ENCODE assay signal across 25 mouse cellular contexts in the genomic region with DNA sequence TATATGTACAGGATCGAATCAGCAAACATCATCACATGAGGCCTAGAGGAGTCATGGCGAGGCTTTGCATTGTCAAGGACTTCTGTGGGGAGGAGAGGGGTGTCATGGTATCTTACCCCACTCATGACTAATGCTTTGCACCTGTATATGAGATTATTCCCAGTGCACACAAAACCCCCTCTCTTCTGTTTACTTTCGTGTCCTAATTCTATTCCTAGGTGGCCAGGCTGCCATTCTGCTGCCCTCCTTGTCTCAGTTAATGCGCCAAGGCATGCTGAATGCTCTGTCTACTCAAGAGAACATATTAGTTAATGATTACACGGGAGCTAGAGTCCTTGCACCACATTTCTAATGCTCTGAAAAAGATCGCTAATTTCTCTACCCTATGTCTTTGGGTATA.
A peak's percentile ranks its signal among the peaks of the same experiment; 100 is the strongest.
DNase-seq lines count a peak whose midpoint lies in the region; ATAC-seq and TF ChIP-seq lines count a peak whose summit lies in the region.
"Had no signal": no experiment of that assay in that cellular context is flagged by ENCODE, and none has a peak within 500 bp of the region (broad histone marks: within the 10 kb centered on the region; RNA-seq: fewer than 3 reads in every experiment).

No protein-coding gene starts in this region.

- H3K27ac ChIP-seq in lung, embryonic 15.5 days, result peak overlapping the region; percentile 75
- peak overlapping the region; percentile 32; the same call in 1 of the 2 replicates for H3K27ac ChIP-seq in intestine, embryonic 15.5 days
- H3K27ac ChIP-seq in kidney, embryonic 15.5 days, result peak overlapping the region; percentile 56; the same call in 1 of the 2 replicates
- H3K27ac ChIP-seq in stomach, embryonic 14.5 days (ENCODE audit: low read length), result peak overlapping the region; percentile 30; the same call in 1 of the 2 replicates
- H3K27ac ChIP-seq: embryonic facial prominence, embryonic 13.5 days; gastrocnemius, adult 2 months; heart, embryonic 15.5 days; hindbrain, embryonic 14.5 days; limb, embryonic 15.5 days; liver, embryonic 14.5 days; midbrain, embryonic 10.5 days; neural tube, embryonic 15.5 days had no signal

- TF ChIP-seq CTCF in lung, adult 2 months (IDR thresholded peaks at IDR 0.05; ENCODE audit: insufficient read depth, low read length), result no peak

- intact Hi-C loops in left cerebral cortex, postnatal 4 days (cut with DNase I), result no loop called here

- no peaks in the 10 kb centered on the region for H3K9me3 ChIP-seq in lung, embryonic 15.5 days
- H3K9me3 ChIP-seq in intestine, embryonic 15.5 days, result no peaks in the 10 kb centered on the region
- no peaks in the 10 kb centered on the region for H3K9me3 ChIP-seq in kidney, embryonic 15.5 days (replicated peaks)
- H3K9me3 ChIP-seq in stomach, embryonic 14.5 days (ENCODE audit: control insufficient read depth, low read depth, low read length), result no peaks in the 10 kb centered on the region
- H3K9me3 ChIP-seq: embryonic facial prominence, embryonic 13.5 days; heart, embryonic 15.5 days; limb, embryonic 15.5 days; midbrain, embryonic 10.5 days; neural tube, embryonic 15.5 days had no signal

- no peak overlapping the region for H3K4me3 ChIP-seq in lung, embryonic 15.5 days
- H3K4me3 ChIP-seq in lung, adult 2 months (replicated peaks; ENCODE audit: extremely low read depth, low read depth, low read length), result no peak overlapping the region
- no peak overlapping the region for H3K4me3 ChIP-seq in intestine, embryonic 15.5 days (replicated peaks)
- no peak overlapping the region for H3K4me3 ChIP-seq in kidney, embryonic 15.5 days (replicated peaks)
- H3K4me3 ChIP-seq in stomach, embryonic 14.5 days (ENCODE audit: low read depth, low read length), result no peak overlapping the region
- H3K4me3 ChIP-seq: embryonic facial prominence, embryonic 13.5 days; erythroblast, embryonic 14.5 days; gastrocnemius, adult 2 months; heart, embryonic 15.5 days; limb, embryonic 15.5 days; midbrain, embryonic 10.5 days; neural tube, embryonic 15.5 days had no signal

- no peak overlapping the region for H3K9ac ChIP-seq in lung, embryonic 15.5 days
- H3K9ac ChIP-seq in intestine, embryonic 15.5 days, result no peak overlapping the region
- no peak overlapping the region for H3K9ac ChIP-seq in kidney, embryonic 15.5 days
- H3K9ac ChIP-seq in stomach, embryonic 14.5 days (replicated peaks; ENCODE audit: low read depth, low read length), result no peak overlapping the region
- H3K9ac ChIP-seq: embryonic facial prominence, embryonic 13.5 days; heart, embryonic 15.5 days; hindbrain, embryonic 14.5 days; limb, embryonic 15.5 days; liver, embryonic 14.5 days; neural tube, embryonic 15.5 days had no signal

- H3K4me1 ChIP-seq in lung, embryonic 15.5 days, result peaks cover 16% of the 10 kb centered on the region
- H3K4me1 ChIP-seq in lung, adult 2 months (ENCODE audit: control insufficient read depth, insufficient read depth, low read length), result peaks cover 1% of the 10 kb centered on the region
- no peaks in the 10 kb centered on the region for H3K4me1 ChIP-seq in intestine, embryonic 15.5 days (replicated peaks)
- H3K4me1 ChIP-seq in kidney, embryonic 15.5 days, result peaks cover 24% of the 10 kb centered on the region
- peaks cover 8% of the 10 kb centered on the region; the same call in 1 of the 2 replicates for H3K4me1 ChIP-seq in stomach, embryonic 14.5 days (ENCODE audit: control insufficient read depth, insufficient read depth, low read length)
- H3K4me1 ChIP-seq: embryonic facial prominence, embryonic 13.5 days; heart, embryonic 15.5 days; neural tube, embryonic 15.5 days had no signal

- ATAC-seq in lung, embryonic 15.5 days (ENCODE audit: borderline replicate concordance, extremely low read depth, low FRiP score, low TSS enrichment), result peak; percentile 55; the same call in 1 of the 2 replicates
- peak; percentile 68 for ATAC-seq in intestine, embryonic 15.5 days
- ATAC-seq in kidney, embryonic 15.5 days (replicated peaks; ENCODE audit: low FRiP score), result no peak
- peak; percentile 90 for ATAC-seq in stomach, embryonic 14.5 days (ENCODE audit: insufficient number of reproducible peaks, insufficient read depth, low FRiP score, low read depth)
- ATAC-seq: forebrain, embryonic 14.5 days had no signal

- H3K36me3 ChIP-seq in lung, embryonic 15.5 days, result no peaks in the 10 kb centered on the region
- H3K36me3 ChIP-seq in intestine, embryonic 15.5 days, result no peaks in the 10 kb centered on the region
- H3K36me3 ChIP-seq in kidney, embryonic 15.5 days, result no peaks in the 10 kb centered on the region
- H3K36me3 ChIP-seq in stomach, embryonic 14.5 days (ENCODE audit: control insufficient read depth, insufficient read depth, low read length), result no peaks in the 10 kb centered on the region
- H3K36me3 ChIP-seq: embryonic facial prominence, embryonic 13.5 days; heart, embryonic 15.5 days; limb, embryonic 15.5 days; midbrain, embryonic 10.5 days; neural tube, embryonic 15.5 days had no signal

- H3K4me2 ChIP-seq in lung, embryonic 15.5 days, result no peak overlapping the region
- peak overlapping the region; percentile 35 for H3K4me2 ChIP-seq in intestine, embryonic 15.5 days (replicated peaks)
- no peak overlapping the region for H3K4me2 ChIP-seq in kidney, embryonic 15.5 days
- H3K4me2 ChIP-seq in stomach, embryonic 14.5 days (replicated peaks; ENCODE audit: low read depth, low read length), result no peak overlapping the region
- H3K4me2 ChIP-seq: embryonic facial prominence, embryonic 13.5 days; heart, embryonic 15.5 days; hindbrain, embryonic 14.5 days; limb, embryonic 15.5 days; neural tube, embryonic 15.5 days had no signal

- WGBS in lung, embryonic 15.5 days, result 62% methylated on average over 6 of the region's 6 CpGs
- WGBS in lung, adult 2 months, result 68% methylated on average over 6 of the region's 6 CpGs
- WGBS in intestine, embryonic 15.5 days, result 55% methylated on average over 6 of the region's 6 CpGs
- WGBS in kidney, embryonic 15.5 days, result 76% methylated on average over 6 of the region's 6 CpGs
- 64% methylated on average over 6 of the region's 6 CpGs for WGBS in stomach, embryonic 14.5 days

- DNase-seq in lung, adult 2 months, result no peak
- no peak for DNase-seq in spleen, postnatal 4 days (ENCODE audit: low spot score in 2 of 2)
- DNase-seq in ovary, postnatal 10 days (ENCODE audit: low spot score), result no peak
- DNase-seq in left cerebral cortex, postnatal 4 days, result no peak
- DNase-seq: adrenal gland, postnatal 14 days; cerebellum, adult 8-10 months; cerebellum, postnatal 36 days; embryo, embryonic 11 days; gastrocnemius, adult 2 months; heart, postnatal 4 days; layer of hippocampus, adult 9-11 months; thymus, postnatal 25 days had no signal

- H3K27me3 ChIP-seq in lung, embryonic 15.5 days, result no peaks in the 10 kb centered on the region
- no peaks in the 10 kb centered on the region for H3K27me3 ChIP-seq in intestine, embryonic 15.5 days (replicated peaks)
- H3K27me3 ChIP-seq in kidney, embryonic 15.5 days, result no peaks in the 10 kb centered on the region
- no peaks in the 10 kb centered on the region for H3K27me3 ChIP-seq in stomach, embryonic 14.5 days (ENCODE audit: control insufficient read depth, insufficient read depth, low read length)
- H3K27me3 ChIP-seq: embryonic facial prominence, embryonic 13.5 days; heart, embryonic 15.5 days; limb, embryonic 15.5 days; neural tube, embryonic 15.5 days had no signal

- TF ChIP-seq POLR2A in lung, adult 2 months (IDR thresholded peaks at IDR 0.05; ENCODE audit: borderline replicate concordance, extremely low read depth, low read depth, low read length), result no peak
